Mouse (Mus musculus): ENCODE results near the gene Sbpl. TPM values are rescaled to one million over a fixed set of nuclear protein-coding genes. Genes with fewer than 3 reads are reported as not detected.

Sbpl gene
- polyA plus RNA-seq (2017; shearing (Covaris generic)): not detected

GRCm38 (mm10) chr17:23955174-23955573, at the start of gene Sbpl:
Sbpl (minus strand) TSS chr17:23955274.

GRCm38 (mm10) chr17:23997901-23998300, 42.8 kb upstream of the Sbpl start, which contains the start of gene Prss22:
Prss22 (minus strand) TSS chr17:23998100.

GRCm38 (mm10) chr17:23980297-23980909, 25.3 kb upstream of the Sbpl start, which contains the start of gene Prss30:
Prss30 (minus strand) TSS chr17:23980566.

DNA sequence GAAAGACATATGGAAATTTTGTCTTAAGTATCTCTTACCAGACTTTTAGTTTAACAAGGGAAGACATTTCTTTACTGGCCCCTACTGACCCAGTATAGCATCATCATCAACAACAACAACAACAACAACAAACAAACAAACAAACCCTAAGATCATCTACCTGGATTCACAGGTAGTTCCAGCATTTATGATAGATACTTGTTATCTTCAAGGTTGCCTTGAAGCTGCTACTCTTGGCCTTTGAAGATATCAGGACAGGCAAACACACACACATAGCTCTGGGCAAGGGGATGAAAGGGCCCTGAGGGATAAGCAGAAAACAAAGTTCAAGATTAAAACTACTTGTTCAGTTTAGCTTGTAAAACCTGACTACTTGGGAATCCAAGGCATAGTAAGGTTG, 13.7 kb downstream of the Sbpl start, which contains the start of gene Sbp:
Sbp (plus strand) TSS at position 301 of the 400 bp plus-strand sequence.

GRCm38 (mm10) chr17:23917158-23917557, 37.9 kb downstream of the Sbpl start, which contains the start of gene Dcpp3:
Dcpp3 (plus strand) TSS chr17:23917458.

Other genes with a start within 250 kb of the Sbpl start
- 0.27 TPM for gene 1520401A03Rik, start 232.5 kb downstream of the Sbpl start, polyA plus RNA-seq (2017; shearing (Covaris generic))
- 57.3 TPM for gene Pkmyt1, start 228.9 kb downstream of the Sbpl start, polyA plus RNA-seq (2017; shearing (Covaris generic))
- 1.00 TPM for gene Paqr4, start 214.4 kb downstream of the Sbpl start, polyA plus RNA-seq (2017; shearing (Covaris generic))
- 0.81 TPM for gene Kremen2, start 209.4 kb downstream of the Sbpl start, polyA plus RNA-seq (2017; shearing (Covaris generic))
- gene Flywch1, start 183.7 kb downstream of the Sbpl start, polyA plus RNA-seq (2017; shearing (Covaris generic)): 23.4 TPM
- gene Flywch2, start 169.2 kb downstream of the Sbpl start, polyA plus RNA-seq (2017; shearing (Covaris generic)): not detected
- 1,111 TPM for gene Srrm2, start 164.7 kb downstream of the Sbpl start, polyA plus RNA-seq (2017; shearing (Covaris generic))
- gene Elob, start 126.1 kb downstream of the Sbpl start, polyA plus RNA-seq (2017; shearing (Covaris generic)): 324 TPM
- not detected for gene Prss33, start 119.2 kb downstream of the Sbpl start, polyA plus RNA-seq (2017; shearing (Covaris generic))
- gene Prss32, start 111.4 kb downstream of the Sbpl start, polyA plus RNA-seq (2017; shearing (Covaris generic)): not detected
- gene Prss41, start 111.1 kb downstream of the Sbpl start, polyA plus RNA-seq (2017; shearing (Covaris generic)): not detected
- gene Prss21, start 87.2 kb downstream of the Sbpl start, polyA plus RNA-seq (2017; shearing (Covaris generic)): not detected
- gene Dcpp1, start 74.4 kb downstream of the Sbpl start, polyA plus RNA-seq (2017; shearing (Covaris generic)): not detected
- gene Dcpp2, start 74.4 kb downstream of the Sbpl start, polyA plus RNA-seq (2017; shearing (Covaris generic)): not detected
- gene Dcpp3, start 37.8 kb downstream of the Sbpl start, polyA plus RNA-seq (2017; shearing (Covaris generic)): not detected
- not detected for gene Sbp, start 13.6 kb downstream of the Sbpl start, polyA plus RNA-seq (2017; shearing (Covaris generic))
- gene Prss30, start 25.3 kb upstream of the Sbpl start, polyA plus RNA-seq (2017; shearing (Covaris generic)): not detected
- not detected for gene Prss22, start 42.8 kb upstream of the Sbpl start, polyA plus RNA-seq (2017; shearing (Covaris generic))
- 0.27 TPM for gene Prss27, start 82.9 kb upstream of the Sbpl start, polyA plus RNA-seq (2017; shearing (Covaris generic))
- 29.6 TPM for gene Kctd5, start 118.2 kb upstream of the Sbpl start, polyA plus RNA-seq (2017; shearing (Covaris generic))
- 73.3 TPM for gene Pdpk1, start 195.7 kb upstream of the Sbpl start, polyA plus RNA-seq (2017; shearing (Covaris generic))
- gene Amdhd2, start 208.5 kb upstream of the Sbpl start, polyA plus RNA-seq (2017; shearing (Covaris generic)): 17.7 TPM
- 426 TPM for gene Atp6v0c, start 214.4 kb upstream of the Sbpl start, polyA plus RNA-seq (2017; shearing (Covaris generic))

All from naive thymus-derived CD4-positive, alpha-beta T cell, adult 5 months (primary cell).